Mouse (Mus musculus) forebrain, embryonic 14.5 days (tissue): ENCODE results near the gene Mapk11. TPM values are rescaled to one million over a fixed set of nuclear protein-coding genes. Genes with fewer than 3 reads are reported as not detected.
A peak's percentile ranks its signal among the peaks of the same experiment; 100 is the strongest.

ENCODE experiments used
- ATAC-seq: fragments of 200-750 bp; cut with Nextera tagmentation; 2 replicates; pipeline ENCODE4 v1.8.0; 2017; ENCODE audit warnings: mild to moderate bottlenecking, moderate library complexity
- DNase-seq: peaks from one replicate; pipeline ENCODE4 v3.0.0-alpha.2; 2015; ENCODE audit warnings: low spot score
- H3K27ac ChIP-seq: fragments of 300-500 bp; sonication (generic); 2 replicates; pipeline ENCODE4 v1.5.1; 2014; ENCODE audit warnings: low read depth, mild to moderate bottlenecking, control low read depth, low read length, moderate library complexity
- H3K27me3 ChIP-seq: fragments of 300-500 bp; sonication (generic); replicated peaks from 2 replicates; pipeline ENCODE4 v1.6.1; 2014; ENCODE audit warnings: low read length, control low read depth, mixed read lengths; ENCODE audit not compliant: control insufficient read depth, insufficient read depth
- H3K36me3 ChIP-seq: fragments of 300-500 bp; sonication (generic); 2 replicates; pipeline ENCODE4 v1.6.1; 2014; ENCODE audit warnings: low read length, control low read depth; ENCODE audit not compliant: control insufficient read depth, insufficient read depth
- H3K4me1 ChIP-seq: fragments of 300-500 bp; sonication (generic); 2 replicates; pipeline ENCODE4 v1.6.1; 2014; ENCODE audit warnings: antibody characterized with exemption, low read length, control low read depth; ENCODE audit not compliant: control insufficient read depth, insufficient read depth
- H3K4me2 ChIP-seq: fragments of 300-500 bp; sonication (generic); 2 replicates; pipeline ENCODE4 v1.6.1; 2014; ENCODE audit warnings: mild to moderate bottlenecking, control low read depth, low read length
- H3K4me3 ChIP-seq: fragments of 300-500 bp; sonication (generic); 2 replicates; pipeline ENCODE4 v1.5.1; 2014; ENCODE audit warnings: low read depth, low read length, control low read depth
- H3K9ac ChIP-seq: fragments of 300-500 bp; sonication (generic); 2 replicates; pipeline ENCODE4 v1.6.1; 2014; ENCODE audit warnings: mild to moderate bottlenecking, low read length, control low read depth, moderate library complexity
- H3K9me3 ChIP-seq: fragments of 300-500 bp; sonication (generic); replicated peaks from 2 replicates; pipeline ENCODE4 v1.6.1; 2016; ENCODE audit warnings: low read length, control low read depth, mixed read lengths; ENCODE audit not compliant: control insufficient read depth
- WGBS: fragments of 180-500 bp; shearing (Covaris S2); extraction: QIAGEN DNeasy Blood & Tissue Kit; methylation state at CpG from one replicate; pipeline ENCODE4 v1.1.7; 2014; 5-methylcytosine and 5-hydroxymethylcytosine counted together
- polyA plus RNA-seq: library from polyadenylated mRNA; unstranded; fragments of >200 nt; fragmentation: Nextera tagmentation; extraction: Ambion mirVana; gene quantifications from 2 replicates; pipeline ENCODE4 v1.2.1, GENCODE M21; 2014

The Mapk11 gene
- polyA plus RNA-seq, 1 experiment from 2014 or later = 30.1 TPM

- Histone ChIP-seq H3K36me3 (peaks cover 57% of the 10 kb centered on the region), H3K4me1 (peaks cover 37% of the 10 kb centered on the region), H3K9ac (peak overlapping the region; percentile 43; the same call in 1 of the 2 replicates), H3K4me2 (no peak overlapping the region), H3K9me3 (no peaks in the 10 kb centered on the region), H3K27ac (peak overlapping the region; percentile 39), H3K4me3 (no peak overlapping the region), H3K27me3 (no peaks in the 10 kb centered on the region)
- DNase-seq (peak; percentile 89), ATAC-seq (peak; percentile 74)
- WGBS = under 1% methylated on average over 10 of the region's 10 CpGs
Observed at GRCm38 (mm10) chr15:89169431-89169830, 20.0 kb upstream of the Mapk11 start.

GRCm38 (mm10) chr15:89168922-89169321 is 19.5 kb upstream of the Mapk11 start:
- peaks cover 32% of the 10 kb centered on the region for H3K4me1 ChIP-seq
- ATAC-seq (no peak), DNase-seq (no peak)
- no peak overlapping the region for H3K4me3 ChIP-seq
- WGBS = 64% methylated on average over 10 of the region's 10 CpGs
- H3K9ac ChIP-seq = peak overlapping the region; percentile 43; the same call in 1 of the 2 replicates
- no peaks in the 10 kb centered on the region for H3K27me3 ChIP-seq
- peak overlapping the region; percentile 39; the same call in 1 of the 2 replicates for H3K27ac ChIP-seq
- peaks cover 62% of the 10 kb centered on the region for H3K36me3 ChIP-seq
- H3K4me2 ChIP-seq = no peak overlapping the region
- H3K9me3 ChIP-seq = no peaks in the 10 kb centered on the region

DNA sequence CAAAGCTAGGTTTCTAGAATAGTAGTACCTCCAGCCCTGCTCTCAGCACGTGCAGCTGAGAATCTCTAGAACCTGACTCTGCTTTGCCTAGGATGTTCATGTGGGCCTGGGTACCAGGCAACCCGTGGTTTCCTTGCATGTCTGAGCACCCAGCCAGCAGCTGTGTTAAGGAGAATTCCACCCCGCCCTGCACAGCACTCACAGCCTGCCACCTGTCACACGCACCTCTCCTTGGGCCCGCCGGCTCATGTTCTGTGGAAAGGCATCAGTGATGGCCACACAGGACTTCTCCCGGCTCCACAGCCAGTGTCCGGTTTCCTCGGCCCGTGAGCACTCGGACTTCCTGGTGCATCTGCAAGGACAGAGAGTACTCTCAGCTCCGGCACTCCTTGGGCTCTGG is 16.1 kb upstream of the Mapk11 start:
- Histone ChIP-seq H3K4me1 (peaks cover 13% of the 10 kb centered on the region), H3K4me2 (no peak overlapping the region), H3K36me3 (peaks cover 96% of the 10 kb centered on the region), H3K27me3 (no peaks in the 10 kb centered on the region), H3K4me3 (no peak overlapping the region), H3K27ac (no peak overlapping the region), H3K9me3 (no peaks in the 10 kb centered on the region), H3K9ac (no peak overlapping the region)
- 95% methylated on average over 12 of the region's 12 CpGs for WGBS
- no peak for DNase-seq
- no peak for ATAC-seq

- Histone ChIP-seq H3K4me2 (no peak overlapping the region), H3K27ac (no peak overlapping the region), H3K27me3 (no peaks in the 10 kb centered on the region), H3K36me3 (peaks cover 100% of the 10 kb centered on the region), H3K9me3 (no peaks in the 10 kb centered on the region), H3K9ac (no peak overlapping the region), H3K4me3 (no peak overlapping the region), H3K4me1 (no peaks in the 10 kb centered on the region)
- 93% methylated on average over 9 of the region's 9 CpGs for WGBS
- DNase-seq (no peak), ATAC-seq (no peak)
Observed at GRCm38 (mm10) chr15:89161397-89161796, 12.0 kb upstream of the Mapk11 start.

DNA sequence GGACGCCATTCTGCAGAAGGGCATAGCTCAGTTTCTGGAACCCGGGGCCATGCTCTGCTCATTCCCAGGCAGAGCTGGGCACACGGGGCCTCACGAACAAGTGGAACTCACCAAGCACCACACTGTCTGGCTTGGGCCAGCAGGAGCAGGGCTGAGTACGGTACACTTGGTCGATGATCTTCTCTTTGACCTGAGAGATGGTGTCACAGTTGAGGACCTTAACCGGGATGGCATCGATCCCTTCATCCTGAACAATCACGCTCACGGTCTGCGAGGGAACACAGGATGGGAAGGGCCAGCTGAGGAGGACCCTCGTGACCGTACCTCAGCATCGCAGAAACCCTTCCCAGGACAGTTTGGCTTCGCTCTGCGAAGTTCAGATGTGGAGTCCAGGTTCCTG is 9.1 kb upstream of the Mapk11 start:
- Histone ChIP-seq H3K27ac (no peak overlapping the region), H3K36me3 (peaks cover 100% of the 10 kb centered on the region), H3K9ac (no peak overlapping the region), H3K4me3 (no peak overlapping the region), H3K4me1 (no peaks in the 10 kb centered on the region), H3K9me3 (no peaks in the 10 kb centered on the region), H3K27me3 (no peaks in the 10 kb centered on the region), H3K4me2 (no peak overlapping the region)
- DNase-seq (no peak), ATAC-seq (no peak)
- 94% methylated on average over 16 of the region's 16 CpGs for WGBS

DNA sequence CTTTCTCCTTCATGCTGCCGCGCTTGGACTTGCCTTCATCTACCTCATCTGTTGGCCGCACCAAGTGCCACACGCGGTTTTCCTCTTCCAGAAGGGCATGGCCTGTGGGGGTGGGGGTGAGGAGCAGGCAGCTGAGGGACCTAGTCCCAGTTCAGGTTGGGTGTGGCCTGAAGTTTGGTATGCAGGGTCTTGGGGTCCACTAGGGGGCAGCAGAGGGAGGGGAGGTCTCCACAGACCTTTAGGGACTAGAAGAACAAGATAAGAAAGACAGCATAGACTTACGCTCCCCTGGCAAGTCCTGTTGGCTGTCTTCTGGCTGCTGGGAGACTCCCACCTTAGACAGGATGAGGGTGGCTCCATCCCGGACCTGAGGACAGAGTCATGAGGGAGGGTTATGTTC is 8.5 kb upstream of the Mapk11 start:
- peak; percentile 56; the same call in 1 of the 2 replicates for ATAC-seq
- Histone ChIP-seq H3K4me3 (no peak overlapping the region), H3K4me2 (no peak overlapping the region), H3K9me3 (no peaks in the 10 kb centered on the region), H3K9ac (no peak overlapping the region), H3K27ac (no peak overlapping the region), H3K4me1 (no peaks in the 10 kb centered on the region), H3K36me3 (peaks cover 98% of the 10 kb centered on the region), H3K27me3 (no peaks in the 10 kb centered on the region)
- WGBS = 67% methylated on average over 7 of the region's 7 CpGs
- peak; percentile 85 for DNase-seq

DNA sequence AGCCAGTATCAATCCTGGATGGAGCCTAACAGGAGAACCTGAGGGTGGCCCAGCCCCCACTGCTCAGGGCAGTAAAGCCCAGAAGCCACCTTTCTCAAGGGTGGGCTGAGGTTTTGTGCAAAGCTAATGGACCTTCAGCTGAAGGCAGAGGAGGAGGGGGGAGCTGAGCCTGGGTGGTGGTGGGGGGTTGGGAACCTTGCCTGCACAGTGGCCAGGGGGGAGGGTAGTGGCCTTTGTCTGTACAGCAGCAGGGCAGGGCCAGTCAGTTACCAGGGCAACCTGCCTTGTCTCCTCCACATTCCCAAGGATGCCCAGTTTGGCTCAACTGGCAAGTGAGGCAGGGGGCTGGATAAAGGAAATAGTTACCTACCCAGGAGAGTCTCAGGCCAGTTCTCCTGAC is 2.9 kb upstream of the Mapk11 start:
- no peaks in the 10 kb centered on the region for H3K9me3 ChIP-seq
- peaks cover 41% of the 10 kb centered on the region for H3K36me3 ChIP-seq
- DNase-seq = peak; percentile 69
- H3K4me2 ChIP-seq = no peak overlapping the region
- no peaks in the 10 kb centered on the region for H3K27me3 ChIP-seq
- peak overlapping the region; percentile 67; the same call in 1 of the 2 replicates for H3K27ac ChIP-seq
- H3K4me1 ChIP-seq = peaks cover 23% of the 10 kb centered on the region
- 0 out of 2 replicates have a peak overlapping the region, but pooled peaks have one; percentile 6 for H3K9ac ChIP-seq
- ATAC-seq = no peak
- H3K4me3 ChIP-seq = no peak overlapping the region

DNA sequence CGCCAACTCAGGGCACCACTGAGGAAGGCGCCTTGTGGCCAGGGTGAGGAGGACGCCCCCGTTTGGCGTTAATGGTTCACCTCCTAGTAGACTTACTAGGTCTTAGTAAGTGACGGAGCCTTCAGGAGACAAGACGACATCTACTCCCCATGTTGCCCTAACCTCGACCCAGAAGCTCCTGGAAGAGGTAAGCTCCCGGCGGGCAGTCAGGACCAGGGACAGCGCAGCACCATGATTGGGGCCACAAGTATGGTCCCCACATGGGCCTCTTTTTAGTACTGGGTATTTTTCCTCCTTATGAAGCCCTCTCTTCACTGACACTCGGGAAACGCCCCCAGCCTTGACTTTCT is 588 bp upstream of the Mapk11 start:
- DNase-seq (peak; percentile 41), ATAC-seq (0 out of 2 replicates have a peak, but pooled peaks have one; percentile 4)
- Histone ChIP-seq H3K9ac (peak overlapping the region; percentile 90), H3K4me3 (peak overlapping the region; percentile 74), H3K4me1 (peaks cover 27% of the 10 kb centered on the region), H3K27ac (peak overlapping the region; percentile 90), H3K4me2 (peak overlapping the region; percentile 82), H3K27me3 (no peaks in the 10 kb centered on the region), H3K36me3 (peaks cover 28% of the 10 kb centered on the region), H3K9me3 (no peaks in the 10 kb centered on the region)
- WGBS = 6% methylated on average over 13 of the region's 13 CpGs

DNA sequence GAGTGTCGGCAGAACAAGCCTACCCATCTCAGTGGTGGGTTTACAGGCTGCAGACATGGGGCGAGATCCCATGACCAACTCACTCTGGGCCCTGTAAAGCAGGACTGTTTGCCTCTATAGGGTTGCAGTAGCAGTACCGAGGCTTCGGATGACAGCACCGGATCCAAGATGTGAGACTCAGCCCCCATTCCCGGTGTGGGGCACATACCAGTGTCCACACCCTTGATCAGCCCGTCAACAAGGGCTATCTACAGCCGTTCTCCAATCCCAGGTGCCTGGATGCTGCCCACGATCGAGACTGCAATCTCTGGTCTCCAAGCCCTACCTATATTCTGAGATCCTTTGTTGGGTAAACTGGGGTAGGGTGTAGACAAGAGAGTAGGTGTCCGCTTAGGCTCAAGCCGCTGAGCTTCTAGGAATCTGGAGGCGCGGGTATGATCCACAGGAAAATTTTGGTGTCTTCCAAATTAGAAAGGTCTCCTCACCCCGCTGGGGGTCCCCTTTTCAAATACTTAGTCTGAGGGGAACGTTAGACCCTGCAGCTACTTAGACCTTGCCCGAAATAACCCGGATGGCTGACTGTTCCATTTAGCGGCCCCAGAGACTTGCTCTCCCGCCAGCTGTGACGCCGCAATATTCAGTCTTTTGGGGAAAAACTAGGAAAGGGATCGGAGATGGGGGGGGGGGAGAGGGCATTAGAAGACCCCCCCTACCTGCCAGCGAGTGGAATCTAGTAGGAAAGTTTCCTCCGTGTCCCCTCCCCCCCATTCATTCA is 745 bp downstream of the Mapk11 start:
- Histone ChIP-seq H3K27me3 (no peaks in the 10 kb centered on the region), H3K27ac (peak overlapping the region; percentile 90), H3K4me1 (peaks cover 27% of the 10 kb centered on the region), H3K4me3 (peak overlapping the region; percentile 74), H3K36me3 (peaks cover 26% of the 10 kb centered on the region), H3K9me3 (no peaks in the 10 kb centered on the region), H3K9ac (peak overlapping the region; percentile 90), H3K4me2 (peak overlapping the region; percentile 82)
- peak; percentile 28 for DNase-seq
- ATAC-seq = peak; percentile 35
- 4% methylated on average over 25 of the region's 25 CpGs for WGBS
